Mouse (Mus musculus) neural tube, postnatal 0 days (tissue): ENCODE results near the gene Vwa5b1. TPM values are rescaled to one million over a fixed set of nuclear protein-coding genes. Genes with fewer than 3 reads are reported as not detected.

Experiments used
- polyA plus RNA-seq: library from polyadenylated mRNA; unstranded; fragments of >200 nt; fragmentation: Nextera tagmentation; extraction: Ambion mirVana; gene quantifications from 2 replicates; pipeline ENCODE4 v1.2.1, GENCODE M21; 2015

Vwa5b1 gene
- 1.3 and 1.7 TPM in 2 replicates for polyA plus RNA-seq

DNA sequence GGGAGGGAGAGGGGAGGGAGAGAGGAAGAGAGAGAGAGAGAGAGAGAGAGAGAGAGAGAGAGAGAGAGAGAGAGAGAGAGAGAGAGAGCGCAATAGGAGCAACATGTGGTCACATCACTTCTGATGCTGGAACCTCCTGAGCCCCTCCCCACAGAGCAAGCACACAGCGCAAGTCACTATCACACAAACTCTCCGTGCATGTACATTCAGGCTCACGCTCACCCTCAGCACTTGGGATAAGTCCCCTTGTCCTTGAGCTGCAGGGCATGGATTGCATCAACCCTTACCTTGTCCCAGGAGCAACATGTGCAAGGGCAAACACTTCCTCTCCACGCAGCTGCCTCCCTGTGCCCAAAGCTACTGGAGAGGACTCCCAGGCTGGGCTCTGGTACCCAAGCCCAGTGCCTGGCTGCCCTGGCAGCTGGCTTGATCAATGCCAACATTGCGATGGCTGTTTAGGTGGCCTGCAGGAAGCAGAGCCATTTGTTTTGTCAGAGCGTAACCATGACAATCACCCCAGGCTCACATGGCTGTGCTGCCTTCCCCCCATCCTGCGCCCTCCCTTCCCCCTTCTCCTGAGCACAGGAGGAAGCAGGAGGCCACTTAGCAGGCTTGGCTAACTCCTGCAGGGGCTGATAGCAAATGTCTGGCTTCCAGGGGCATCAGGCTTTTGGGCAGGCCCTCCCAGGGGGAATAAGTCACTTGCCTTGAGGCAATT, at the start of gene Vwa5b1:
Gene Vwa5b1 (minus strand): TSS at position 457 of the 718 bp plus-strand sequence.

Other genes starting within 250 kb of the Vwa5b1 start
- gene Fam43b, start 239.4 kb downstream of the Vwa5b1 start, polyA plus RNA-seq: 25.5 and 26.1 TPM in 2 replicates
- gene Mul1, start 201.2 kb downstream of the Vwa5b1 start, polyA plus RNA-seq: 17.1 and 19.5 TPM in 2 replicates
- 42.8 and 44.8 TPM in 2 replicates for gene Camk2n1, start 181.6 kb downstream of the Vwa5b1 start, polyA plus RNA-seq
- gene Pla2g2c, start 88.9 kb upstream of the Vwa5b1 start, polyA plus RNA-seq: 0.23 and 0.49 TPM in 2 replicates
- 3.4 TPM in 2 replicates for gene Ubxn10, start 101.3 kb upstream of the Vwa5b1 start, polyA plus RNA-seq
- 0.08 and 0.09 TPM in 2 replicates for gene Pla2g2f, start 121.7 kb upstream of the Vwa5b1 start, polyA plus RNA-seq
- gene Pla2g2d, start 139.9 kb upstream of the Vwa5b1 start, polyA plus RNA-seq: 1.2 and 1.3 TPM in 2 replicates
- 0.37 and 0.44 TPM in 2 replicates for gene Pla2g5, start 227.6 kb upstream of the Vwa5b1 start, polyA plus RNA-seq
- gene Gm13030, start 238.1 kb upstream of the Vwa5b1 start, polyA plus RNA-seq: not detected in 2 replicates
- 0.21 TPM in 1 of 2 replicates, not detected in the other for gene Pla2g2e, start 242.1 kb upstream of the Vwa5b1 start, polyA plus RNA-seq